Mouse (Mus musculus): Measurements from ENCODE around the gene Kctd15.

Gene Kctd15

DNA sequence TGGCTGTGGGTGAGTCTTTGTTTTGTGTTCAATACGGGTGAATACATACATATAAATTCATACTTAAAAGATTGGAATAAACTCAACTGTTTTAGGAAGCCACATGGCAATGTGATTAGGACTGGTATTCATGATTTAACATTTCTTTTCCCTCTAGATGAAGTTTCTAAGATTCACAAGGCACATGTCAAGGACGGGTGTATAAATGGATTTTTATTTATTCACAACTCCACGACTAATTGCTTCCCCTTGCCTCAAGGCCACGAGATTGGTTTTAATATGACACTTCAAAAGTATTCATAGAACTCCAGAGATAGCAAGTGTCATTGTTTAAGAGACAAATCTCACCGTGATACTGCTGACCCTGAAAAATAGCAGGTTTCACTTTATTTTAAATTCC lies at the start of gene Kctd15:
Gene Kctd15 (minus strand): TSS at position 101 of the 400 bp plus-strand sequence.
- no peak for DNase-seq (ENCODE audit: extremely low read depth, low read depth, low spot score)

DNA sequence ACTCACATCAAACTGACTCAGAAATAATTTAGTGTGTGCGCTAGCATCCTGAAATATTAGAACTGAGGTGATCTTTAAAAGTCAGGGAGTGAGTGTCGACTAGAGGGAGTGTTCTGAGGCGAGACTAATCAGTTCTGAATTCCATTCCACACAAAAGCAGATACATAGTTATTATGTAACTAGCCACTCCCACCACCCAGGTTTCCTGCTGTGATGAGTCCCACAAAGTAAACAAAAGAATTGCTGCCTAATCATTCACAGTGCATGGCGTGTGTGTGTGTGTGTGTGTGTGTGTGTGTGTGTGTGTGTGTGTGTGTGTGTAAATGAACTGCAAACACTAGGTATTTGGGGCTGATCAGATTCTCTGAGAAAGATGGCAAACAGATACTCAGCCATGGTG lies 47.9 kb upstream of the Kctd15 start:
- DNase-seq (ENCODE audit: extremely low read depth, low read depth, low spot score) = no peak

DNA sequence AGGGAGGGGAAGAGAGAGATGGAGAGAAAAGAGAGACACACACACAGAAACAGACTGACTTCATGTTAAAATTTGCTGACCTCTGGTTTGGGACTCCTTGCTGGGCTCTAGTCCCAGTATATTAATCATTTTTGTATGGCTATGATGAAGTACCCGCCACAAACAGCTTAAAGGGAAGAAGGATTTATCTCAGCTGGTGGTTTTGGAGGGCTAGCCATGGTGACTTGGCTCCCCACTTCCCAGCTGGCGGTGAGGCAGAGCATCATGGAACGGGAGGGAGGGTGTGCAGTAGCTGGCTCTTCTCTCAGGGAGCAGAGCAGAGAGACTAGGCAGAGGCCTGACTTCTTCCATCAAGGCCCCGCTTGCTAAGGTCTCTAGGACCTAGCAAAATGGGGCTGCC lies 46.9 kb upstream of the Kctd15 start:
- DNase-seq (ENCODE audit: extremely low read depth, low read depth, low spot score) = no peak

DNA sequence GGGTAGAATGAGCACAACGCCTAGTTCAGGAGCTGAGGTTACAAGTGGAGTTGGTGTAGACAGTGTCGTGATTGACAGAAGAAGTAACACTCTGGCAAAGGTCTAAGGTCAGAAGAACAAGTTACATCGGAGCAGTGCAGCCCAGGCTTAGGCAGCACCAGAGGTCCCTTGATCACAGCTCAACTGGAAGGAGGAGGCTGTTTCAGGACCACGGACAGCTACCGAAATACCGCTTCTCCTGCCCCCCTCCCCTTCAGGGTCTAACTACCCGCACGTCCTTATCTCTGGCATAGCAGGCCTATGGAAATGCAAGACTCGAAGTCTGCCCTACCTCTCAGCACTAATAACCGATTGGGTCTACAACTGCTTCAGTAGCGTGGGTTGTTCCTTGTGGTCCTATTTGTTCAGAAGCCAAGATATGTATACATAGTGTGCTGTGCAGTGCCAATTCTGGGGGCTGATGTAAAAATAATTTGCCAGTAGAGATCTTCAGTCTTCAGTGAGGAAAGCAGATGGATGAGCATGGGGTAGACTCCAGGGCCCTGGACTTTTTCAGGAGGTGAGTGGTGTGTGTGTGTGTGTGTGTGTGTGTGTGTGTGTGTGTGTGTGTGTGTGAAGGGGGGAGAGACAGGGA lies 46.3 kb upstream of the Kctd15 start:
- no peak for DNase-seq (ENCODE audit: extremely low read depth, low read depth, low spot score)

DNA sequence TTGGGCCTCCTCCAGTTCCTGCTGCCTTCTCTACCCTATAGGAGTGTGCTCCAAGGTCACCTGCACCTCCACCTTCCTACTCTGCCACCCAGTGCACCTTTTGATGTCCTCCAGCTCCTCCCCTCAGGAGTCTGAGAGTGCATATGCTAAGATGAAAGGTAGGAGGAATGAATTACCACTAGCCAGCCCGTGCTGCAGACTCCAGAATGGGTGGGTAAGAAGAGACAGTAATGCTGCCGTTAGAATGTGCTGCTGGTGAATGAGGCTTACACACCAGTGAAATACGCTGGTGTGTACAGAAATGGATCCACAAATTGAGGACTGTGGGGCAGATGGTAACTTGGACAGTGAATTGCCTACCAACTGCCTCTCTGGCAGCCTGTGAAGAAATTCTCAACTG lies 43.4 kb upstream of the Kctd15 start:
- DNase-seq (ENCODE audit: extremely low read depth, low read depth, low spot score) = no peak

DNA sequence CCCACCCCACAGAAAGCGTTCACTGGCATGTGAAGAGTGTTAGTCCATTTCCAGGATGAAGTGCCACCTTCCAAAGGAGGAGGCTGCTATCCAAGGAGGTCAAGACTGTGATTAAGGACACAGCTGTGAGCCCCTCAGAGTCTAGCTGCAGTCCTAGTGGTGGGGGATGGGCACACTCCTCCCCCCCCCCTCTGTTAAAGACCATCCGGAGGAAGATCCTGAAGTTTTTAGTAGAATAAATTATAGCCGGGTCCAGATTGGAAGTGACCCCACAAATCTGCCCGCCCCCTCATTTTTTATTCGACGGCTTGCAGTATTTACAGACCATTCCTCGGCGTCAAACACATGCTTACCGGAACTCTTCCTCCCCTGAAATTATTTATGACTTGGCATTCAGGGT lies 41.7 kb upstream of the Kctd15 start:
- no peak for DNase-seq (ENCODE audit: extremely low read depth, low read depth, low spot score)

DNA sequence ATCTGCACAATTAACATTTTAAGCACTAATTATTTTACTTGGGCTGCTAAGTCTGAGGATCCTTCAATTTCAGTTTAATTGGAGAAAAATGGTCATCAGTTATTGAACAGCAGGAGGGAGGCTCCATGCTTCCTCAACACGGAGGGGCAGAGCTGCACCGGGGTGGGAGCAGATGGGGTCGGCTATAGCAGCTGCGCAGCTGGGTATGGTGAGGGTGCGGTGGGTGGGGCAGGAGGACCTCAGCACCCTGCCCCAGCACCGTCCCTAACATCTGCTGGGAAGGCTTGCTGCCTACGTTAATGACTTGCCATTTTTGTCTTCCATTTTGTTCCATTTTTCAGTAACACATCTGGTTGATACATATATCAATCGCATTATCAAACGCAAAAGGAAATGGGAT lies 39.6 kb upstream of the Kctd15 start:
- DNase-seq (ENCODE audit: extremely low read depth, low read depth, low spot score) = no peak

DNA sequence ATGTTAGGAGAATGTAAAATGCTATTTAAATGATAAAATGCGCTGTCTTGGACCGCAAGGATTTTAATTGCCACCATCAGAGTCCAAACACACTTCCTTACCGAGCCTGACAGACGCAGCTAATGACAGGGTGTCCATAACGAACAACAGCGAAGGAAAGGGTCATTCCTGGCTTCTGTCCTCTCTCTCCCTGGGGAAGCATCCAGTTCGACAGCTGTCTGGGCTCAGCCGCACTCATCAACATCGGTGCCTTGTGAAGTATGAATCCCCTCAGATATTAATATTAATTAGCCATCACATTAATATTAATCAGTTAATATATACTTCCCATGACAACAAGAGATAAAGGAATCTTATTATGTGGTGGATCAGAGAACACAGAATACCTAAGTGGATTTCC lies 38.4 kb upstream of the Kctd15 start:
- no peak for DNase-seq (ENCODE audit: extremely low read depth, low read depth, low spot score)

DNA sequence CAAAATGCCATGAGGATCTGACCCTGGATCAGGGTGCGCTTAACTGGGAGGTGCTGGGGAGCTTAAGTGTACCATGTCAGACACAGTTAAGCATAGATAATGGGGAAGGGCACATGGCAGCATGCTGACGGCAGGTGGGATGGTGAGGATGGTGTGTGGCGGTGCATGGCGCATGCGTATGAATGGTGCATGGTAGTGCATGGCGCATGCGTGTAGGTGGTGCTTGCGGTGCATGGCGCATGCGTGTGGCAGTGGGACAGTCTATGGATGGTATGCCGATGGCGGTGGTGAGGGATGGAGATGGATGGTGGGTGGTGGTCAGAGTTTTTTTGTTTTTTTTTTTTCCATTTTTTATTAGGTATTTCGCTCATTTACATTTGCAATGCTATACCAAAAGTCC lies 37.4 kb upstream of the Kctd15 start:
- no peak for DNase-seq (ENCODE audit: extremely low read depth, low read depth, low spot score)

DNA sequence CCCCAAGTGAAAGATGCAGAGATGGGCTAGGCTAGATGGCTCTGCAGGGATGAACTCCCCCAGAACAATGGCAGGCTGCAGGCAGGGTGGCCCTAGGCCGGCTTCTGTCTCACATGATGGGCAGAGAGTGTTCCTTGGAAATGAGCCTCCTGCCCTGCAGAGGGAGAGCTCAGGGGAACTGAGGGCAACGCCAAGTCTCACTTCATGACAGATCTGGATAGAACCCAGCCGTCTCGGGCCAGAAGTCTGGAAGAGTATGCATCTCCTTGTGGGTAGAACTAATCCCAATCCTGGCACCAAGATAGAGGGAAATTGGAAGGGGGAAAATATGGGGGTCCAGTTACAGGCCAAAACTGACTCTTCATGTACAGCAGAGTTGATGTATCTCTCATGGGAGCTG lies 36.5 kb upstream of the Kctd15 start:
- no peak for DNase-seq (ENCODE audit: extremely low read depth, low read depth, low spot score)

DNA sequence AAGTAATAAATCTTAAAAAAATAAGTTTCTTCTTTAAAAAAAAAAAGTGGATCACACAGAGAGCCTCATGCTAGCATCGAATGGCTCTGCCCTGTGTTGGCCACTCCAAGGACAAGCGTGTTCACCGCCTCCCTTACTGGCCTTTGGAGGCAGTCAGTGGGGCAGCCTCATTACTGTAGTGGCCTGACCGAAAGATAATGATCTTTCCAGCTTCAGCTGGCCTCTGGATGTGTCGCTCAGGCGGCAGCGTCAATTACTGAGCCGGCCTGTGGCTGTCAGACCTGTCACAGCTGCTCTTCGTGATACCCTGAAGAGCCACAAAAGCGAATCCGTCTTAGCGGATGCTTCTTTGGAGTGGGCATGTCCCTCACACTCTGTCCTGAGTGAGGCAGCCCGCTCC lies 33.6 kb upstream of the Kctd15 start:
- no peak for DNase-seq (ENCODE audit: extremely low read depth, low read depth, low spot score)

DNA sequence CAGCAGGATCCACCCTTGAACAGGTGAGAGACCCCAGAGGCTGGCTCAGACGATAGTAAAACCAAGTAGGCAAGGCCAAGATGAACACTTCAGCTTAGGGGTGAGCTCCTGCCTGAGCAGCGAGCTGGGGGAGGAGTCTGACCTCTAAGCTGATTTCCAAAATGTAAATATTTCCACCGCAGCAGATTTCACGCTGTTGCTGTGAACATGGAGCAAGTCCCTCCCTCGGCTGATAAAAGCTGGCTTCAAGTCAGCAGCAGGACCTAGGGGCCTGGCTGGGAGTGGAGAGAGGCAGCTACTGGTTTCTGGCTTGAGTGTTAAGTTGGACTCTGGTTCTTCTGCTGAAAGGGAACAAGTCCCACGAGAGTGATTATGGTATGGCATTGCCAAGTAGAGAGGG lies 32.5 kb upstream of the Kctd15 start:
- DNase-seq (ENCODE audit: extremely low read depth, low read depth, low spot score) = no peak

DNA sequence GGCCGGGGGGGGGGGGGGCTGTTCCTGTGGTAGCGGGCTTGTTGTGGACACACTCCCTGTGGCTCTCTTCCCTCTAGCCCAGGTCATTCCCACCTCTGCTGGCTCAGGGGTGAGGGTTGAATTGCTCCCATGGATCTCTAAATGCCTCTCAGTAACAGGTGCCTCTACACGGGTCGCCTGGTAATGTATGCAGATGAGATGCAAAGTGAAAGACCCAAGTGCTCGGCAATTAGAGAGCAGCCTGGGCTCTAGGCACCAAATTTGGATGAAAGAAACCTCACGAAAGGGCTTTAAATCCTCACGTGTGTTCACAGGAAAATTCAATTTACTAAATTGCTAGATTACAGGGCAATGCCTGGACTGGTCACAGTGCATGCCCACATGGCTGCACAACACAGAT lies 29.3 kb upstream of the Kctd15 start:
- no peak for DNase-seq (ENCODE audit: extremely low read depth, low read depth, low spot score)

DNA sequence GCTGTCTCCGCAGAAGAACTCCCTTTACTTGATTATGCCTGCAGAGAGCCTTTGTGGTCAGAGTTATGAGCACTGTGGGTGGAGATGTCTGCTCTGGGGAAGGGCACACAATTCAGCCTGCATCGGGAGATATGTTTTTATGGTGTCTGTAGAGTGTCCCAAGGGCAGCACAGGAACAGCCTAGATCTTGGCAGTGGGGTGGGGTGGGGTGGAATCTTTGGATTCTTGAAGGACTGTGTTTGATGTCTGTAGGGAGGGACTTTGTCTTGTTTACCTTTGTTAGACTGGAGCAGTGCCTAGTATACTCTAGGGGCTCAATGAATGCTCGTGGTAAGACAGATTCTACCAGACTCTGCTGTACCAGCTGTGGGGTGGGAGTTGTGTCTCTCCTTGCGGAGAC lies 28.6 kb upstream of the Kctd15 start:
- no peak for DNase-seq (ENCODE audit: extremely low read depth, low read depth, low spot score)

DNA sequence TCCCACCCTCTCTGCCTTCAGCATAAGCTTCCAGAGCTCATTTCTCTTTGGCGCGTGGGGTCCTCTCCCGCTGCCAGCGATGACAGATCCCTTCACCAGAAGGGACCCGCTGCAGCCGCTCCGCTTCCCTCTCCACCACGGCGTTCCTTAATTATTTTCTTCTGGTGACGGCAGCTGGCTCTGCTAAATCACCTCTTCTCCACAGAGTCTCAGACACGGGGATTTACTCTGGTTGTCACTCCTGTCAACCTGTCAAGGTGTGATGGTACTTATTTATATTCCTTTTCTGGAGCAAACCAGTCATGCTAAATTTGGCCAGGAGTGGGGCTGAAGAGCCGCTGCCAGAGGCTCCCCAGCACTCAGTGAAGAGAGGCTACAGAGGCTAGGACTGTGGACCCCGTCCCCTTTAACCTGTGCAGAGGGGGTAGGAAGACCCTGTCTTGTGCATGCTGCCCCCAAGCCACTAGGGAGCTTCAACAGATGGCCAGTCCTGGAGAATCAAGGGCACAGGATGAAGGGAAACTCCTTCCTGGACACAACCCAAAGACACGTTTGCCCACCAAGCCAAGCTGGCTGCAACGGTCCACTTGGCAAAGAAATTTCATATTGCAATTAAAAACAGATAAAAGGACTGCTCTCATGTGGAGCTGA lies 24.4 kb upstream of the Kctd15 start:
- DNase-seq (ENCODE audit: extremely low read depth, low read depth, low spot score) = no peak

DNA sequence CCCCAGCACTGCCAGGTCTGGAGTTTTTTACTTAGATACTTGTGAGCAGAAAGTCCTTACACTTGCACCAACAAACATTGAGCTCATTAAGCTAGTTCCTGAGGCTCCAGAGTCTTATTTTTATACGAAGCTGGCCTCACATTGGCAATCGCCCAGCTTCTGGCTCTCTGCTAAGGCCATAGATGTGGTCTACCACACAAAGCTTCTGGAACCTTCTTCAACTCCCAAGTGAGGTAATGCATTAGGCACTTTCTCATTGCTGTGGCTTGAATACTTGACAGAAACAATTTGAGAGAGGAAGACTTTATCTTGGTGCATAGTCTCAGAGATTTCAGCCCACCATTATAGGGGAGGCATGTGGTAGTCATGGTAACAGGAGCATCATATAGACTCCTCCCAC lies 23.4 kb upstream of the Kctd15 start:
- no peak for DNase-seq (ENCODE audit: extremely low read depth, low read depth, low spot score)

DNA sequence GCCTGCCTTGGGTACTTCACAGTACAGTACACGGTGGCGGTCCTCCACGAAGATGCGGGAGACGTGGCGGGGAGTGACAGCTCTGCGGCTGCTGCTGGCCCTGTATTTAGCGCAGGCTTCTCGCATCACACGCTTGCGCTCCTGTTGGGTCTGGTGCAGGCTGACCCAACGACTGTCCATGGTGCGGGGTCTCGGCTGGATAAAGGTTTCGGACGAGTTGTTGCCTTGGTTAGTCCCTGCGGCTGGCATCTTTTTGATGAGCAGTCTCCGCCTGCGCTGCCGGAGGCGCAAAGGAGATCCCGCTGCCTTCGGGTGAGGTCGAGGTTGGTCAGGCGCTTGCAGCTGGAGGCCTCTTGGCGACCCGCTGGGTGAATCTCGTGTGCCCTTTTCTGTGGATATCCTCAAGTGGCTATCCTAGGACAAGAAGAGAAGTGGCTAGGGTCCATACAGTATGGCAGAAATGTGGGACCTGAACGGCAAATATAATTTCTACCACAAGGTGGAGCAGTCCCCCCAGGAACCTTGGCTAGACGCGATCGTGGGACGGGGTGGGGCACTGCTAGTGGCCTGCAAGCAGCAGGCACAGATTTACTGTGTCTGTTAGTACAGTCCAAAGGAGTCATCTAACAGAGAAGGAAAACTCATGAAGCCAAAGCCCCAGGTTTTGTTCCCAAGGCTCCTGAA lies 19.4 kb upstream of the Kctd15 start:
- DNase-seq (ENCODE audit: extremely low read depth, low read depth, low spot score) = no peak

DNA sequence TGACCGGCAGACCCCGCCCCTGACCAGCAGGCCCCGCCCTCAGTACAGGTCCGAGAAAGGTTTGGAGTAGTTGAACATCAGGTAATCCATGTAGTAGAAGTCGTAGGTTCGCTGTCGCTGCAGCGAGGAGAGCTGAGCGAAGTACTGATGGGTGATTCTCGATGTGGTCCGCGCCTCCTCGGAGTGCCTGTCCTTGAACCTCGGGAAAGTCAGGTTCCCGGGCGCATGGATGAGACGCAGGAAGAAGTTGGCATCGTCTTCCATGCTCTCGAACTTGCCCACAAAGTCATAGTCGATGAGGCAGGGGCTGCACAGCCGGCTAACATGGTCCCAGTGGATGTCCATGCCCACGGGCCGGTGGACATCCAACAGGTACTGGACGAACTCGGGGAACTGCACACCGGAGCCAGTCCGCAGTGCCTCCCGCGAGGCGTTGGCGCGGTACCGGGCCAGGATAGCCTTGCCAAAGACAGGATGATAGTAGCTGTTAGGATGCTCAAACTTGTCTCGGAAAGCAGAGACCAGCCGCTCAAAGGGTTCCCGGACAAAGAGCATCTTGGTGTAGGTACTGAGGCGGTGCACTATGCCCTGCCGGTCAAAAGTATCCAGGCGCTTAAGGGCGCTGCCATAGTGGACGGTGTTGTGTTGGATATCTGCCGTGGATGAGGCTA lies 18.7 kb upstream of the Kctd15 start:
- no peak for DNase-seq (ENCODE audit: extremely low read depth, low read depth, low spot score)

DNA sequence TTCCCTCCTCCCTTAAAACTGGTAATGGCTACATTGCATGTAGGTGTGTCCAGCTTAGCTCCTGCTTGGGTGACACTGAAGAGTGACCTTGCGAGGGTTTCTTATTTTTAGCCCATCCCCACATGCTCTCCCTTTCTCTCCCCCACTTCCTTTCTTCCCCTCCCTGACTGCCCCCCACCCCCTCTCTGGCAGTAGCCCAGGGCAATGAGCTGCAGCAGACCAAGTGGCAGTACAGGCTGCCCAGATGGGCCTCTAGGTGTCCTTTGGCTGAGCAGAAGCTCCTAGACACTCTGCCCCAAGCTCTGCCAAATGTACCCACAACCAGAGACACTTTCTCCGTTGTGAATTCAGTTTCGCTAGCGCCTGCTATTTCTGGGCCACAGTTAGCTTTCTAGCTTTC lies 16.4 kb upstream of the Kctd15 start:
- DNase-seq (ENCODE audit: extremely low read depth, low read depth, low spot score) = no peak

DNA sequence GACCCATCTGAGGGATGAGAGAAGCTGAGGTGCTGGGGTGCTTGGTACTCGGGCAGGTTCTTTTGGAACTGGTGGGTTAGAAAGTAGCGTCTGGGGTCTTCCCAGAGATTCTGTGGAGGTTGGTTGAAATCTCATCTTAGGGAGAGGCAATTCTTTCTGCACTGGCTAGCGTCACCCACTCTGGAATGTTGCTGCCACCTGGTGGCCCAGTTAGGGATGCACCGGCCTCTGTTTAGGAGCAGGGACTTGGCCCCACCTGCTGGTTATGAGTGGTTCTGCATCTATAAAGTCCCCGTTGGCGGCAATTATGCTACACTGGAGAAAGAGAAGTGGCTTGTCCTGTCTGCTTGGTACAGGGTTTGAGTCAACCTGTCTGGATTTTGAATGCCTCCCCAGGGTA lies 15.4 kb upstream of the Kctd15 start:
- no peak for DNase-seq (ENCODE audit: extremely low read depth, low read depth, low spot score)

DNA sequence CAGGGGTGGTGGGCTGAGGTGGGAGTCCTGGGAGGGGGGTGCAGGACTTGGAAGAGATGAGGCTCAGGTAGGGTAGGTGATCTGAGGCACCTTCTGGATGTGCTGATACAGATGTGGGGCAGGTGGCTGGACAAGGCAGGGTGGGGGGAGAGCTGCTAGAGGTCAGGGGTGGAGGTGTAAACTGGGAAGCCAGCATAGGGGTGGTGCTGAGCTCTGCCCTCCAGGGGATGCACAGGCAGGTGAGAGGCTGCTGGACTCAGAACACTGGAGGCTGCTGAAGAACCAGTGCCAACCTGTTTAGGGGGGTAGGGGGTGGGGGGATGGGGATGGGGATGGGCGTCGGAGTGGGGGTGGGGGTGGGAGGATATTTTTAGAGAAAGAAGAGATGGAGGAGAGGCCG lies 14.2 kb upstream of the Kctd15 start:
- DNase-seq (ENCODE audit: extremely low read depth, low read depth, low spot score) = no peak

DNA sequence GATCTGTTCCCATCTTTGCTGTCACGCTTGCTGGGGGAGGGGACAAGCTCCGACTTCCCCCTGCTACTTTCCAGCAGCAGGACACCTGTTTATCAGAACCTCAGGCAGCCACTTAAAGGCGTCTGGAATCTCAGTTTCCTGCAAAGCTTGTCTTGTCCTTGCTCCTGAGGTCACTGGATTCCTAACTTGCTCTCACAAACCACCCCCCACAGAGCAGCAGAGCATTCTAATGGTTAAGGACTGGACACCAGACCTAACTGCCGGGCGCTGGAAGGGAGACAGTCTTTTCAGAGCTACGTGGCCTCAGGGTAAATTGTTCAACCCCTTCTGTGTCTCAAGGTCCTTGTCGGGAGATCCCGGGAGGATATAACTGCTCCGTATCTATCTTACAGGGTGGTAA lies 12.8 kb upstream of the Kctd15 start:
- no peak for DNase-seq (ENCODE audit: extremely low read depth, low read depth, low spot score)

Data from fat pad, adult 2 months (tissue).